Mouse (Mus musculus): ENCODE measurements around the gene Icam5. TPM values are rescaled to one million over a fixed set of nuclear protein-coding genes. Genes with fewer than 3 reads are reported as not detected.

Icam5 gene
- total RNA-seq, 2 experiments from 2014 or later, result 203 to 239 TPM

Small RNA genes within 50 kb of the gene (microRNA-seq; reads per million reads assigned to microRNA genes)
- 0 reads per million in 2 experiments for gene Mir1900
- 0.25 to 0.42 reads per million in 2 experiments for gene Mir7082

Other genes starting within 250 kb of the Icam5 start
- 1 to 10 TPM; 1.7 to 1.8 TPM for gene Col5a3, start 217.0 kb upstream of the Icam5 start, total RNA-seq (2021)
- not detected for gene Rdh8, start 213.6 kb upstream of the Icam5 start, total RNA-seq (2021)
- gene A230050P20Rik, start 163.4 kb upstream of the Icam5 start, total RNA-seq (2021), result 10 to 100 TPM; 68.5 to 85.5 TPM
- gene Angptl6, start 152.3 kb upstream of the Icam5 start, total RNA-seq (2021), result 10 to 100 TPM in 1 of 2 experiments, 1 to 10 TPM in 1; 9.7 to 11.7 TPM
- gene Ppan, start 143.9 kb upstream of the Icam5 start, total RNA-seq (2021), result 10 to 100 TPM; 20.7 to 23.3 TPM
- gene Eif3g, start 133.4 kb upstream of the Icam5 start, total RNA-seq (2021), result 100 to 1,000 TPM; 133 to 134 TPM
- 10 to 100 TPM; 40.2 to 41.0 TPM for gene Dnmt1, start 72.2 kb upstream of the Icam5 start, total RNA-seq (2021)
- gene S1pr2, start 55.3 kb upstream of the Icam5 start, total RNA-seq (2021), result 1 to 10 TPM; 2.9 to 3.4 TPM
- gene Mrpl4, start 29.3 kb upstream of the Icam5 start, total RNA-seq (2021), result 10 to 100 TPM; 57.3 to 62.1 TPM
- 1 to 10 TPM; 2.3 to 2.9 TPM for gene Icam1, start 16.1 kb upstream of the Icam5 start, total RNA-seq (2021)
- 1 to 10 TPM in 1 of 2 experiments, under 1 TPM in 1; 0.98 to 1.7 TPM for gene Icam4, start 2.7 kb upstream of the Icam5 start, total RNA-seq (2021)
- gene Zglp1, start 35.0 kb downstream of the Icam5 start, total RNA-seq (2021), result not detected
- gene Gm49373, start 41.0 kb downstream of the Icam5 start, total RNA-seq (2021), result 1 to 10 TPM; 2.2 to 2.9 TPM
- 10 to 100 TPM; 61.3 to 65.4 TPM for gene Fdx1l, start 41.5 kb downstream of the Icam5 start, total RNA-seq (2021)
- 1 to 10 TPM; 1.6 to 1.8 TPM for gene Gm38431, start 59.9 kb downstream of the Icam5 start, total RNA-seq (2021)
- 10 to 100 TPM; 25.3 to 28.0 TPM for gene Raver1, start 59.9 kb downstream of the Icam5 start, total RNA-seq (2021)
- gene Tyk2, start 99.2 kb downstream of the Icam5 start, total RNA-seq (2021), result 10 to 100 TPM; 12.6 to 12.7 TPM
- 100 to 1,000 TPM; 153 to 154 TPM for gene Cdc37, start 117.9 kb downstream of the Icam5 start, total RNA-seq (2021)
- 10 to 100 TPM; 84.8 to 98.3 TPM for gene Pde4a, start 133.6 kb downstream of the Icam5 start, total RNA-seq (2021)
- 10 to 100 TPM; 53.4 to 58.0 TPM for gene Keap1, start 207.3 kb downstream of the Icam5 start, total RNA-seq (2021)
- gene S1pr5, start 216.4 kb downstream of the Icam5 start, total RNA-seq (2021), result 10 to 100 TPM in 1 of 2 experiments, 1 to 10 TPM in 1; 9.7 to 10.7 TPM
- gene Atg4d, start 233.2 kb downstream of the Icam5 start, total RNA-seq (2021), result 10 to 100 TPM; 46.4 to 49.9 TPM

All from left cerebral cortex, adult 18-20 months (tissue).